Mouse (Mus musculus): ENCODE results near the gene Tubg1. TPM values are rescaled to one million over a fixed set of nuclear protein-coding genes. Genes with fewer than 3 reads are reported as not detected.
"Not testable (repeated sequence)": the region's sequence is repeated elsewhere in the genome, so short reads cannot be mapped to it uniquely, and the experiment has no call there.

Tubg1 gene
- polyA plus RNA-seq, 1 experiment: 27.3 TPM

DNA sequence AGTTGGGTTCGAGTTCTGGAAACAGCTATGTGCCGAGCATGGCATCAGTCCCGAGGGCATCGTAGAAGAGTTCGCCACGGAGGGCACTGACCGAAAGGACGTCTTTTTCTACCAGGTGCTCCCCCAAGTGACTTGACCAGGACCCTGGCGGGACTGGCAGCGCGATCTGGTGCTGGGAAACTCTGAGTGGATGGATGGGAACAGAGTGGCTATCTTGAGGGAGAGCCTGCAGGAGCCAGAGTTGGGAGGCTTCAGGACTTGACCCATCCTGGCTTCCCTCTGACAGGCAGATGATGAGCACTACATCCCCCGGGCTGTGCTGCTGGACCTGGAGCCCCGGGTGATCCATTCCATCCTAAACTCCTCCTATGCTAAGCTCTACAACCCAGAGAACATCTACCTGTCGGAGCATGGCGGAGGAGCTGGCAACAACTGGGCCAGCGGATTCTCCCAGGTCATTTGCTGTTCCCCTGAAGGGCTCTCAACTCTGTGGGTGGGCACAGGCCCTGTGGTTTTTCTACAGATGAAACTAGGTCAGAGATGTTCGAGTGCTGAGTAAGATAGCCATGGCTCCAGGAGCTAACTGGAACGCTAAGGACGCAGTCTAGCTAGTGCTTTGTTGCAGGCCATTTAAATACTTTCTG is 929 bp downstream of the Tubg1 start:
- no peaks in the 10 kb centered on the region for H3K36me3 ChIP-seq (ENCODE audit: control insufficient read depth, insufficient read depth, low read length)
- peak overlapping the region; percentile 85 for H3K27ac ChIP-seq (ENCODE audit: control insufficient read depth, insufficient read depth, low read depth, low read length)
- H3K4me3 ChIP-seq (ENCODE audit: control insufficient read depth, low read depth, low read length): peak overlapping the region; percentile 89
- no peak for TF ChIP-seq POLR2A (IDR thresholded peaks at IDR 0.05; ENCODE audit: control insufficient read depth, low read depth, low read length)
- TF ChIP-seq CTCF (IDR thresholded peaks at IDR 0.05; ENCODE audit: control insufficient read depth, insufficient read depth, insufficient replicate concordance, low read depth, low read length): no peak
- H3K27me3 ChIP-seq (ENCODE audit: control insufficient read depth, insufficient read depth, low read length): no peaks in the 10 kb centered on the region
- peaks cover 7% of the 10 kb centered on the region for H3K4me1 ChIP-seq (ENCODE audit: control insufficient read depth, insufficient read depth, low read length)

DNA sequence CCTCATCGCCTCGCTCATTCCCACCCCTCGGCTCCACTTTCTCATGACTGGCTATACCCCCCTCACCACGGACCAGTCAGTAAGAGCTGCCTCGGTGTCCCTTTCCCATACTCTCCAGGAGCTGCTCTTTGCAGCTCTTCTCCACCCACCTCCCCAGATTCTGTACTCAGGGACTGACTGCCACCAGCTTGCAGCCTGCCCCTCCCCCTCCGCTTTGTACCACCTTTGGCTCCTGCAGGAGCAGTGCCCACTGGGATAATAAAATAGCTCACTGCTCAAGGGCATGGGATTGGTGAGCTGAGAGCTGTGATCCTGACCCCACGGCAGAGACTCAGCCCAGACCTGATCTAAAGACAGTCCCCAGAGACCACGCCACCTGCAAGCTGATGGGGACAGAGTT is 4.8 kb downstream of the Tubg1 start:
- not testable (repeated sequence) for H3K4me1 ChIP-seq (ENCODE audit: control insufficient read depth, insufficient read depth, low read length); H3K4me3 ChIP-seq (ENCODE audit: control insufficient read depth, low read depth, low read length); H3K27ac ChIP-seq (ENCODE audit: control insufficient read depth, insufficient read depth, low read depth, low read length); H3K27me3 ChIP-seq (ENCODE audit: control insufficient read depth, insufficient read depth, low read length); H3K36me3 ChIP-seq (ENCODE audit: control insufficient read depth, insufficient read depth, low read length)

DNA sequence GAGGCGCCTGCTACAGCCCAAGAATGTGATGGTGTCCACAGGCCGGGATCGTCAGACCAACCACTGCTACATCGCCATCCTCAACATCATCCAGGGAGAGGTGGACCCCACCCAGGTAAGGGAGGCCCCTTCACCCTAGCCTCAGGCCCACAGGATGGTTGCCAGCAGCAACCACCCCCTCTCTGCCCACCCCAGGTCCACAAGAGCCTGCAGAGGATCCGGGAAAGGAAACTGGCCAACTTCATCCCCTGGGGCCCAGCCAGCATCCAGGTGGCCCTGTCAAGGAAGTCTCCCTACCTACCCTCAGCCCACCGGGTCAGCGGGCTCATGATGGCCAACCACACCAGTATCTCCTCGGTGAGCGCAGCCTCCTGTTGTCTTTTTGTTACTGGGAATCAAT is 5.3 kb downstream of the Tubg1 start:
- not testable (repeated sequence) for H3K4me3 ChIP-seq (ENCODE audit: control insufficient read depth, low read depth, low read length)

DNA sequence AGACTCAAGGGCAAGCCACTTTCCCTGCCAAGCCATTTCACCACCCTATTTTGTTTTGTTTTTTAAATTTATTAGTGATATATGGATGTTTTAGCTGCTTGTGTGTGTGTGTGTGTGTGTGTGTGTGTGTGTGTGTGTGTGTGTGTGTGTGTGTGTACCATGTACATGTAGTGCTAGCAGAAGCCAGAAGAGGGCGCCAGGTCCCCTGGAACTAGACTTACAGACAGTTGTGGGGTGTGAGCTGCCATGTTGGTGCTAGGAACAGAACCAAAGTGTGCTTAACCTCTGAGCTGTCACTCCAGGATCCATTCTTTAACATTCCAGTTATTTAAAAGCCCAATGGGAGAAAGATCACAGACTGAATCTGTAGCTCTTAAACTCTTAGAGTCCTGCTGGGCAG is 7.3 kb downstream of the Tubg1 start:
- H3K4me3 ChIP-seq (ENCODE audit: control insufficient read depth, low read depth, low read length): no peak overlapping the region
- H3K27me3 ChIP-seq (ENCODE audit: control insufficient read depth, insufficient read depth, low read length): no peaks in the 10 kb centered on the region
- TF ChIP-seq POLR2A (IDR thresholded peaks at IDR 0.05; ENCODE audit: control insufficient read depth, low read depth, low read length) (no peak), CTCF (IDR thresholded peaks at IDR 0.05; ENCODE audit: control insufficient read depth, insufficient read depth, insufficient replicate concordance, low read depth, low read length) (peak; percentile 8; the same call in 1 of the 2 replicates)
- H3K36me3 ChIP-seq (ENCODE audit: control insufficient read depth, insufficient read depth, low read length): no peaks in the 10 kb centered on the region
- H3K4me1 ChIP-seq (ENCODE audit: control insufficient read depth, insufficient read depth, low read length): no peaks in the 10 kb centered on the region
- H3K27ac ChIP-seq (ENCODE audit: control insufficient read depth, insufficient read depth, low read depth, low read length): no peak overlapping the region

More for the DNA sequence above, 5.3 kb downstream of the Tubg1 start:
- H3K4me1 ChIP-seq (ENCODE audit: control insufficient read depth, insufficient read depth, low read length); H3K36me3 ChIP-seq (ENCODE audit: control insufficient read depth, insufficient read depth, low read length); H3K27ac ChIP-seq (ENCODE audit: control insufficient read depth, insufficient read depth, low read depth, low read length); H3K27me3 ChIP-seq (ENCODE audit: control insufficient read depth, insufficient read depth, low read length): not testable (repeated sequence)

DNA sequence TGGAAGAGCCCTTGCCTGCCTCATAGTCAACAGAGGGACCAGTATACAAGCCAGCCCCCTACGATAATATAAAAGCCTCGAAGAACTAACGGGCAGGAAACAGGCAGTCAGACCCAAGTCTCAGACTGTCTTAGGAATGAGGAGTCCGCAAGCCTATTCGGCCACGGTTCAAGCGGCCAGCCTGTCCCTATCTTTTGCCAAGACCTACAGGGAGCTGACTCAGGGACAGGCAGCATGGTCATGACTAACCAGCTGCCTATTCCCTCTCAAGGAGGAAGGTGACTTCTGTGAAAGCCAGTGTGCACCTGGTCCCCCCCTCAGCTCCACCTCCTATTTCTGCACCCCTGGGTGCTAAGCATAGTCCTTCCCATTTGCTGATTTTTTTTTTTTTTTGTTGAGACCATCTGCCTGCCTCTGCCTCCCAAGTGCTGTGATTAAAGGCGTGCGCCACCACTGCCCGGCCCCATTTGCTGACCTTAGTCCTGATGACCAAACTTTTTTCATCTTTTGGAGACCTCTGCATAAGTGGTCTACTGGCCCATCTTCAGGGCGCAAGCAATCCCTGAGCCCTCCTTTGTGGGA is 9.3 kb downstream of the Tubg1 start:
- TF ChIP-seq CTCF (IDR thresholded peaks at IDR 0.05; ENCODE audit: control insufficient read depth, insufficient read depth, insufficient replicate concordance, low read depth, low read length) (no peak), POLR2A (IDR thresholded peaks at IDR 0.05; ENCODE audit: control insufficient read depth, low read depth, low read length) (no peak)
- no peaks in the 10 kb centered on the region for H3K36me3 ChIP-seq (ENCODE audit: control insufficient read depth, insufficient read depth, low read length)
- H3K4me3 ChIP-seq (ENCODE audit: control insufficient read depth, low read depth, low read length): no peak overlapping the region
- H3K27me3 ChIP-seq (ENCODE audit: control insufficient read depth, insufficient read depth, low read length): no peaks in the 10 kb centered on the region
- H3K4me1 ChIP-seq (ENCODE audit: control insufficient read depth, insufficient read depth, low read length): no peaks in the 10 kb centered on the region
- no peak overlapping the region for H3K27ac ChIP-seq (ENCODE audit: control insufficient read depth, insufficient read depth, low read depth, low read length)

DNA sequence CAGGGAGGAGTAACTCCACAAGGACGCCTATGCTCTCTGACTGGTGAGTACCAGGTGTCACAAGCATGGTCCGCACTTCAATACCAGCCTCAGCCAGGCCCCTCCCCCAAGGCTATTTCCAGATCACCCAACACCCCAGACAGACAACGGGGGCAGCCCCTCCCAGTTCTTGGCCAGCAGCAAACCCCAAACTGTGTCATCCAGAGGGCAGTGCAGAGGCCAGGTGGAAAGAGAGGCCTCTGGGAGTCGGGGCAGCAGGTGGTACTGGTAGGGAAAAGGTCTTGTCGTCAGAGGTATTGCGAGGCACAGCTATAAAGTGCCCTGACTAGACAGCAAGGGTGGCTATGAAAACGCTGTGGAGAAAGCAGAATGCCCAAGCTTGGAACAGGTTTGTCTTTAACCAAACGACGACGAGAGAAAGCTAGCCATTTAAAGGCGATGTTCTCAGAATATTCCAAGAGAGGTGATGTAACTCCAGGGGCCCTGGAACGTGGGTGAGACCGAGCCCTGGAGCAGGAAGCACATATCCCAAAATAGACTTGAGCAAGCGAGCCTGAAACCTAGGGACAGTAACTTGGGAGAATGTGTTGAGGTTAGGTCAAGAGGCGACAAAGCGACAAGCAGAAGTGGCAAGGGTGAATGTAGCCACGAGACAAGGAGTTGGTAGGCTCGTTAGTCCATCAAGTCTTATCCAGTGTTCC is 10.5 kb downstream of the Tubg1 start:
- no peak overlapping the region for H3K27ac ChIP-seq (ENCODE audit: control insufficient read depth, insufficient read depth, low read depth, low read length)
- no peak for TF ChIP-seq CTCF (IDR thresholded peaks at IDR 0.05; ENCODE audit: control insufficient read depth, insufficient read depth, insufficient replicate concordance, low read depth, low read length)
- no peak for TF ChIP-seq POLR2A (IDR thresholded peaks at IDR 0.05; ENCODE audit: control insufficient read depth, low read depth, low read length)
- no peak overlapping the region for H3K4me3 ChIP-seq (ENCODE audit: control insufficient read depth, low read depth, low read length)
- H3K27me3 ChIP-seq (ENCODE audit: control insufficient read depth, insufficient read depth, low read length): no peaks in the 10 kb centered on the region
- no peaks in the 10 kb centered on the region for H3K36me3 ChIP-seq (ENCODE audit: control insufficient read depth, insufficient read depth, low read length)
- no peaks in the 10 kb centered on the region for H3K4me1 ChIP-seq (ENCODE audit: control insufficient read depth, insufficient read depth, low read length)

DNA sequence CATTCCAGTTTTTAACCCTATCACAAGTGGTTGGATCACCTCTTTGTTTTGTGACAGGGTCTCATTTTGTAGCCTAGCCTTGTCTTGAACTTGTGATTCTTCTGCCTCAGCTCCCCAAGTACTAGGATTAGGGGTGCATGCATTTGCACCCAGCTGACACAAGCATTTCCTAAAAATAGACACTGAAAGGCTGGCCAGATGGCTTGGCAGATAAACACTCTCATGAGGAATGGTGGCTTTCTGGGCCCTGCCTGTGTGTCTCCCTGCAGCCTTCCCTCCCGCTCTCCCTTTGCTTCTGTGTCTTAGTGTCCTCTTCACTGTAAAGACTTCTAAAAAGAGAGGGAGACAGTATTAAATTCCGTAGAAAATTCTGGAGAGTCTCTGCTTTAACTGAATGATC is 11.4 kb downstream of the Tubg1 start:
- no peaks in the 10 kb centered on the region for H3K36me3 ChIP-seq (ENCODE audit: control insufficient read depth, insufficient read depth, low read length)
- H3K4me1 ChIP-seq (ENCODE audit: control insufficient read depth, insufficient read depth, low read length): no peaks in the 10 kb centered on the region
- TF ChIP-seq CTCF (IDR thresholded peaks at IDR 0.05; ENCODE audit: control insufficient read depth, insufficient read depth, insufficient replicate concordance, low read depth, low read length): no peak
- no peak for TF ChIP-seq POLR2A (IDR thresholded peaks at IDR 0.05; ENCODE audit: control insufficient read depth, low read depth, low read length)
- no peak overlapping the region for H3K4me3 ChIP-seq (ENCODE audit: control insufficient read depth, low read depth, low read length)
- H3K27ac ChIP-seq (ENCODE audit: control insufficient read depth, insufficient read depth, low read depth, low read length): no peak overlapping the region
- no peaks in the 10 kb centered on the region for H3K27me3 ChIP-seq (ENCODE audit: control insufficient read depth, insufficient read depth, low read length)
